Mouse (Mus musculus) bone marrow, adult 2 months (tissue): ENCODE results near the gene Tex30.
"Not testable (repeated sequence)": the region's sequence is repeated elsewhere in the genome, so short reads cannot be mapped to it uniquely, and the experiment has no call there.

Experiments used
- CTCF ChIP-seq: fragments of 200-500 bp; IDR thresholded peaks from 2 replicates; pipeline ENCODE4 v1.5.1; 2011; ENCODE audit warnings: low read length, control low read depth; ENCODE audit not compliant: control insufficient read depth, insufficient read depth
- POLR2A ChIP-seq: fragments of 200-500 bp; IDR thresholded peaks from 2 replicates; pipeline ENCODE4 v1.6.1; 2011; ENCODE audit warnings: low read depth, mild to moderate bottlenecking, control low read depth, low read length, borderline replicate concordance; ENCODE audit not compliant: control insufficient read depth

DNA sequence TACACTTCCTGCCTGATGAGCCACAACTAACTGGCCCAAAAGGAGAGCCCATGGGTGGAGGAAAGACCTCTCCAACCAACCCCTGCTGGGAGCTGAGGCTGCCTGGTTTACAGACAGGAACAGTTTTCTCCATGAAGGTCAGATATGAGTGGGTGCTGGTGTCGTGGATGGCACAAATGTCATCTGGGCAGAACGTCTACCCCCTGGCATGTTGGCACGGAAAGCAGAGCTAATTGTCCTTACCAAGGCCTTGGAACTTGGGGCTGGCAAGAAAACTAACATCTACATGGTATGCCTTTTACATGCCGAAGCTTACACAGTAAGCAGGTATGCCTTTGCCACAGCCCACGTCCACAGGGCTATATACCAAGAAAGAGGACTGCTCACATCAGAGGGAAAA is 56.6 kb downstream of the Tex30 start:
- TF ChIP-seq POLR2A, CTCF: not testable (repeated sequence)
